Mouse (Mus musculus) liver, adult (tissue): ENCODE results near the gene Cldn34b3.
"Not testable (repeated sequence)": the region's sequence is repeated elsewhere in the genome, so short reads cannot be mapped to it uniquely, and the experiment has no call there.

Source experiments
- GATA4 ChIP-seq: IDR thresholded peaks from 2 replicates; pipeline ENCODE4 v1.6.1; 2014; ENCODE audit warnings: mild to moderate bottlenecking, low read length; ENCODE audit not compliant: insufficient replicate concordance

The Cldn34b3 gene

GRCm38 (mm10) chrX:76264004-76264403 is at the start of gene Cldn34b3:
Gene Cldn34b3, plus strand, starts transcription at chrX:76264304.
- not testable (repeated sequence) for TF ChIP-seq GATA4
